Mouse (Mus musculus): ENCODE results near the gene Tomm40. TPM values are rescaled to one million over a fixed set of nuclear protein-coding genes. Genes with fewer than 3 reads are reported as not detected.

The Tomm40 gene
- polyA plus RNA-seq, 1 experiment from 2014 or later = 138 TPM

- no peak for ATAC-seq (ENCODE audit: low FRiP score)
- Histone ChIP-seq H3K4me2 (replicated peaks) (peak overlapping the region; percentile 62), H3K4me3 (peak overlapping the region; percentile 99), H3K9me3 (replicated peaks) (peaks cover 8% of the 10 kb centered on the region), H3K9ac (peak overlapping the region; percentile 48), H3K27ac (peak overlapping the region; percentile 89), H3K4me1 (peaks cover 24% of the 10 kb centered on the region), H3K27me3 (no peaks in the 10 kb centered on the region), H3K36me3 (peaks cover 42% of the 10 kb centered on the region)
- WGBS = 8% methylated on average over 18 of the region's 18 CpGs
Measured at GRCm38 (mm10) chr7:19716055-19716682, 931 bp upstream of the Tomm40 start.

- H3K9ac ChIP-seq = peak overlapping the region; percentile 97
- peak overlapping the region; percentile 99 for H3K4me3 ChIP-seq
- H3K4me2 ChIP-seq (replicated peaks) = peak overlapping the region; percentile 98
- no peaks in the 10 kb centered on the region for H3K9me3 ChIP-seq (replicated peaks)
- peak overlapping the region; percentile 74 for H3K27ac ChIP-seq
- WGBS = under 1% methylated on average over 38 of the region's 39 CpGs
- no peak for ATAC-seq (ENCODE audit: low FRiP score)
- no peaks in the 10 kb centered on the region for H3K27me3 ChIP-seq
- peaks cover 24% of the 10 kb centered on the region for H3K4me1 ChIP-seq
- peaks cover 40% of the 10 kb centered on the region for H3K36me3 ChIP-seq
Measured at GRCm38 (mm10) chr7:19714836-19715235, 402 bp downstream of the Tomm40 start.

DNA sequence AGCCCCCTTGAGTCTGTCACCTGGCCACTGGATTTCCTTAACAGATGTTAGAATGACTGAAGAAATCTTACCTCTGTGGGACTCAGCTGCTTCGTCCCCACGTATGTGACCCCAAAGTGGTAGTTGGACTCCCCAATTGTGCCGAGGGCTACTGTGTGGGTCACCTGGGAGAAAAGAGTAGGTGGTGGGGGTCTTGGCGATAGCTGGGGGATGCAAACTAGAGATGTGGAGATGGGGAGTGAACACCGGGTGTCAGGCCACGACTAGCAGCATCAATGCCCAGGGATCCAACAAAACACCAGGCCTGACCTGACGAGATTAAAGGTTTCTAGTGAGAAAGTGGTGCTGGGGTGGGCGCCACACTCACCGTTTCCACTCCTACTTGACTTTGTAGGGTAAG is 1.6 kb downstream of the Tomm40 start:
- 88% methylated on average over 9 of the region's 9 CpGs for WGBS
- no peaks in the 10 kb centered on the region for H3K9me3 ChIP-seq (replicated peaks)
- peaks cover 24% of the 10 kb centered on the region for H3K4me1 ChIP-seq
- H3K27ac ChIP-seq = no peak overlapping the region
- no peak overlapping the region for H3K4me3 ChIP-seq
- no peak for ATAC-seq (ENCODE audit: low FRiP score)
- H3K36me3 ChIP-seq = peaks cover 46% of the 10 kb centered on the region
- no peaks in the 10 kb centered on the region for H3K27me3 ChIP-seq
- no peak overlapping the region for H3K9ac ChIP-seq
- H3K4me2 ChIP-seq (replicated peaks) = no peak overlapping the region

- 52% methylated on average over 4 of the region's 4 CpGs for WGBS
- no peaks in the 10 kb centered on the region for H3K9me3 ChIP-seq (replicated peaks)
- no peak for ATAC-seq (ENCODE audit: low FRiP score)
- H3K27me3 ChIP-seq = no peaks in the 10 kb centered on the region
- peaks cover 46% of the 10 kb centered on the region for H3K36me3 ChIP-seq
- peaks cover 24% of the 10 kb centered on the region for H3K4me1 ChIP-seq
- H3K9ac ChIP-seq = no peak overlapping the region
- H3K4me2 ChIP-seq (replicated peaks) = no peak overlapping the region
- H3K4me3 ChIP-seq = no peak overlapping the region
- H3K27ac ChIP-seq = no peak overlapping the region
Measured at GRCm38 (mm10) chr7:19713196-19713595, 2.0 kb downstream of the Tomm40 start.

DNA sequence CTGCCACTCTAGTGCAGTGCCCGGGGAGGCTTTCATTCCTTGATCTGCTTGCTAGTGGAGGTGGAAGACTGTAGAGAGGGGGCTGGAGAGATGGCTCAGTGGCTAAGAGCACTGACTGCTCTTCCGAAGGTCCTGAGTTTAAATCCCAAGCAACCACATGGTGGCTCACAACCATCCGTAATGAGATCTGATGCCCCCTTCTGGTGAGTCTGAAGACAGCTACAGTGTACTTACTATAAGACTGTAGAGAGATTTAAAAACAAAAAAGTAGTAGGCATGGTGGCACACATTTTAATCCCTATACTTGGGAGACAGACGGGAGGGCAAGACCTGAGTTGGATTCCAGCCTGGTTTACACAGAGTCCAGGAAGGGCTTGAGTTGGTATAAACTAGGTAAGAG is 2.8 kb downstream of the Tomm40 start:
- ATAC-seq (ENCODE audit: low FRiP score) = no peak
- peaks cover 51% of the 10 kb centered on the region for H3K36me3 ChIP-seq
- WGBS = 83% methylated on average over 4 of the region's 4 CpGs

GRCm38 (mm10) chr7:19710650-19711049 is 4.6 kb downstream of the Tomm40 start:
- no peak overlapping the region for H3K4me3 ChIP-seq
- no peaks in the 10 kb centered on the region for H3K27me3 ChIP-seq
- H3K4me1 ChIP-seq = peaks cover 17% of the 10 kb centered on the region
- no peak overlapping the region for H3K9ac ChIP-seq
- no peaks in the 10 kb centered on the region for H3K9me3 ChIP-seq (replicated peaks)
- no peak overlapping the region for H3K4me2 ChIP-seq (replicated peaks)
- WGBS = 93% methylated on average over 10 of the region's 10 CpGs
- ATAC-seq (ENCODE audit: low FRiP score) = no peak
- no peak overlapping the region for H3K27ac ChIP-seq
- H3K36me3 ChIP-seq = peaks cover 59% of the 10 kb centered on the region

More for the DNA sequence above, 2.8 kb downstream of the Tomm40 start:
- Histone ChIP-seq H3K4me3 (no peak overlapping the region), H3K4me1 (peaks cover 24% of the 10 kb centered on the region), H3K9ac (no peak overlapping the region), H3K9me3 (replicated peaks) (no peaks in the 10 kb centered on the region), H3K27ac (no peak overlapping the region), H3K4me2 (replicated peaks) (no peak overlapping the region), H3K27me3 (no peaks in the 10 kb centered on the region)

GRCm38 (mm10) chr7:19705271-19705670 is 10.0 kb downstream of the Tomm40 start:
- no peak overlapping the region for H3K9ac ChIP-seq
- peaks cover 4% of the 10 kb centered on the region; the same call in 1 of the 2 replicates for H3K4me1 ChIP-seq
- H3K4me2 ChIP-seq (replicated peaks) = no peak overlapping the region
- H3K36me3 ChIP-seq = peaks cover 51% of the 10 kb centered on the region
- no peak overlapping the region for H3K4me3 ChIP-seq
- ATAC-seq (ENCODE audit: low FRiP score) = no peak
- 93% methylated on average over 7 of the region's 7 CpGs for WGBS
- no peak overlapping the region for H3K27ac ChIP-seq
- no peaks in the 10 kb centered on the region for H3K27me3 ChIP-seq
- no peaks in the 10 kb centered on the region for H3K9me3 ChIP-seq (replicated peaks)

DNA sequence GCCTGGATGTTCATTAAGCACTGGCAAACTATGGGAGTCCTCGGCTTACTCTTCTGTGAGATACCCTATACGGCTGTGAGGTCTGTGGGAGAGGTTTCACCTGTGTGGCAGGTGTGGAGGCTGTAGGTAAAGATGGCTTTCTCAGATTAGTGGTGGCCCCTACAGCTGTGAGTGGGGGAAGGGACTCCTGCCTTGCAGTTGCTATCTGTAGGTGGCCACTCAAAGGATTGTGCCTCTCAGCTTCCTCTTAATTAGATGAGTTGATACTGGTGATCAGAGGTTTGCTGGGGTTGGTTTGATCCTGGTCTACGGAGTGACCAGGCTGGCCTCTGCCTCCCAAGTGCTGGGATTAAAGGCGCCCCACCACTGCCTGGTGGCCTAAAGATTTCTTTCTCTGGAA is 10.8 kb downstream of the Tomm40 start:
- ATAC-seq (ENCODE audit: low FRiP score) = no peak
- Histone ChIP-seq H3K4me2 (replicated peaks) (no peak overlapping the region), H3K4me1 (peaks cover 5% of the 10 kb centered on the region), H3K27ac (no peak overlapping the region), H3K36me3 (peaks cover 45% of the 10 kb centered on the region), H3K4me3 (no peak overlapping the region), H3K9ac (no peak overlapping the region), H3K9me3 (replicated peaks) (no peaks in the 10 kb centered on the region), H3K27me3 (no peaks in the 10 kb centered on the region)
- 95% methylated on average over 4 of the region's 4 CpGs for WGBS

DNA sequence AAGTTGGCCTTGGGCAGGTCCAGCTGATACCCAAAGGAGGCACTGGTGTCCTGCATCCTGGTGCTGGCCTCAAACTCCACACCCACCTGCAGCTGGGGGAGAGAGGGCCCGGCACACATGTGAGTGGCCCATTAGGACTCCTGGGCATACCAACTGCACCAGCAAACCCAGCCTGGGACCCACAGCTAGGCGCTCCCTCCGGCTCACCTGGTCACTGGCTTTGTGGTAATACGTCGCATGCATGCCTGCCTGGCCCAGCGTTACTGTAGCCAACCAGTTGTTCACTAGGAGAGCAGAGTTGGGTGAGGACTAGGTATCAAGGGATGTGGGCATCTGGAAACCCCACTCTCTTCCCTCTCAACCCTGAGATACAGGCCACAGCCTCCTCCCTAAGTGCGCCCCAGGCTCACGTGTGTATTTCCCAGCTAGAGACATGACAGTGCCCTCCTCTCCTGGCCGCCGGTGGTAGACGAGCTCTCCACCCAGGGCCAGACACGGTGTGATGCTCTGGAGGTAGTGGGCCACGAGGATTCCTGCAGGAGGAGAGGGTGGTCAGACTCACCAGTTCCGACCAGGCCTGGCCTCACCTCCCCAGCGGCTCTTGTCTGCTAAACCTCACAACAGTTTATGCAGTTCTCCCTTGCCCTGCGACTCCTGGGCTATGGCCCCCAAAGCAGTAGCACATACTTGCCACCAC is 12.2 kb downstream of the Tomm40 start:
- Histone ChIP-seq H3K36me3 (peaks cover 33% of the 10 kb centered on the region), H3K4me3 (no peak overlapping the region), H3K27me3 (no peaks in the 10 kb centered on the region), H3K27ac (no peak overlapping the region), H3K9me3 (replicated peaks) (no peaks in the 10 kb centered on the region), H3K4me1 (peaks cover 20% of the 10 kb centered on the region), H3K9ac (no peak overlapping the region), H3K4me2 (replicated peaks) (no peak overlapping the region)
- 96% methylated on average over 16 of the region's 16 CpGs for WGBS
- ATAC-seq (ENCODE audit: low FRiP score) = no peak

- WGBS = 29% methylated on average over 22 of the region's 22 CpGs
- Histone ChIP-seq H3K27me3 (no peaks in the 10 kb centered on the region), H3K4me3 (no peak overlapping the region), H3K9me3 (replicated peaks) (peaks cover 8% of the 10 kb centered on the region; the same call in 1 of the 2 replicates), H3K4me1 (peaks cover 21% of the 10 kb centered on the region), H3K4me2 (replicated peaks) (0 out of 2 replicates have a peak overlapping the region, but pooled peaks have one; percentile 7), H3K36me3 (peaks cover 24% of the 10 kb centered on the region), H3K27ac (0 out of 2 replicates have a peak overlapping the region, but pooled peaks have one; percentile 57), H3K9ac (0 out of 2 replicates have a peak overlapping the region, but pooled peaks have one; percentile 13)
- ATAC-seq (ENCODE audit: low FRiP score) = 0 out of 2 replicates have a peak, but pooled peaks have one; percentile 39
Measured at GRCm38 (mm10) chr7:19701069-19701761, 14.0 kb downstream of the Tomm40 start.

DNA sequence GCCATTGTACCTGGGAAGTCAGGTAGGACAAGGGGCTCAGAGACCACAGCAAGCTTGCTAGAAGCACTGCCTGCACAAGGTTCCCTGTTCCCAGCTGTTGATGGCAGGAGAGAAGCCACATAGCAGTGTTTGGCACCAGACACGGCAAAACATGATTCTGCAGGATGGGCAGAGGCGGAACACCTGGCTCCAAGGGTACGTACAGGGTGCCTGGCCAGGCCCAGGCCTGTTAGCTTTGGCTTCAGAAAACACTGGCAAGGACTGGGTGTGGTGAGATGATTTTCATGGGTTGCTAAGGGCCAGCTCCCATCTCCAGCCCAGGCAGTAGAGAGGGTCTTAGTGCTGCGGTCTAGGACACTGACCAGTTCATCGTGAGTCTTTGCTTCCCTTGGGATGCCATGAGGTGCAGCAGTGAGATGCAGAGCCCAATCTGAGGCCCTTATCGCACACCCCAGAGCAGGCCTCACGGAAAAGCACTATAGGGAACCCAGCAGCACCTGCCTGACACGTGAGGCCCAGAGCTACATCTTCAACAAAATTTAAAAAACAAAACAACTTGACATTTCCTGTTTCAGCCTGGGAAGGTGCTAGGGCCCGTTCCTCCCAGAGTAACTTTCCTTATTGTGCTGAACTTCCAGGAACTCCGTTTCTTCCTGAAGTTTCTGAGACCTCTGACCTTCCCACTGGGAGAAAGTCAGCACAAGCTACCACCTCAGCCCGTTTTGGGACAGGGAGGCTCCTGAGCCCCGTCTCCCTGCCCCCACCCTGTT is 14.8 kb downstream of the Tomm40 start:
- Histone ChIP-seq H3K9me3 (replicated peaks) (peaks cover 8% of the 10 kb centered on the region; the same call in 1 of the 2 replicates), H3K27me3 (no peaks in the 10 kb centered on the region), H3K27ac (no peak overlapping the region; the same call in 1 of the 2 replicates), H3K4me1 (peaks cover 21% of the 10 kb centered on the region), H3K9ac (no peak overlapping the region), H3K4me2 (replicated peaks) (0 out of 2 replicates have a peak overlapping the region, but pooled peaks have one; percentile 7), H3K36me3 (peaks cover 23% of the 10 kb centered on the region; the same call in 1 of the 2 replicates), H3K4me3 (no peak overlapping the region)
- ATAC-seq (ENCODE audit: low FRiP score) = no peak
- 60% methylated on average over 12 of the region's 12 CpGs for WGBS

DNA sequence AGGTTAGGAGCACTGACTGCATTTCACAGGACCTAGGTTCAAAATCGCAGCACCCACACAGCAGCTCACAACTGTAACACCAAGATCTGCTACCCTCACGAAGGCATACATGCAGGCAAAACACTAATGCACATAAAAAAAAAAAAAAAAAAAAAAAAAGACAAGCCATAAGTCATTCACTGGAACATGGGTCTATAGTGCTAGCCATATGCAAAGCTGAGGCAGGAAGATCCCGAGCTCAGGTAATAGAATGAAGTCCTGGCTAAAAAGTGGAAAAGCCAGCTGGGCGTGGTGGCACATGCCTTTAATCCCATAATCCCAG is 15.4 kb downstream of the Tomm40 start:
- H3K4me3 ChIP-seq = no peak overlapping the region
- no peak overlapping the region for H3K27ac ChIP-seq
- H3K4me2 ChIP-seq (replicated peaks) = no peak overlapping the region
- H3K36me3 ChIP-seq = peaks cover 23% of the 10 kb centered on the region; the same call in 1 of the 2 replicates
- ATAC-seq (ENCODE audit: low FRiP score) = no peak
- 79% methylated on average over 4 of the region's 4 CpGs for WGBS
- no peaks in the 10 kb centered on the region for H3K27me3 ChIP-seq
- H3K9ac ChIP-seq = no peak overlapping the region
- peaks cover 8% of the 10 kb centered on the region; the same call in 1 of the 2 replicates for H3K9me3 ChIP-seq (replicated peaks)
- peaks cover 21% of the 10 kb centered on the region for H3K4me1 ChIP-seq
